Mouse (Mus musculus): Measurements from ENCODE around the gene Mab21l3.
"Not testable (repeated sequence)": the region's sequence is repeated elsewhere in the genome, so short reads cannot be mapped to it uniquely, and the experiment has no call there.

Gene Mab21l3

DNA sequence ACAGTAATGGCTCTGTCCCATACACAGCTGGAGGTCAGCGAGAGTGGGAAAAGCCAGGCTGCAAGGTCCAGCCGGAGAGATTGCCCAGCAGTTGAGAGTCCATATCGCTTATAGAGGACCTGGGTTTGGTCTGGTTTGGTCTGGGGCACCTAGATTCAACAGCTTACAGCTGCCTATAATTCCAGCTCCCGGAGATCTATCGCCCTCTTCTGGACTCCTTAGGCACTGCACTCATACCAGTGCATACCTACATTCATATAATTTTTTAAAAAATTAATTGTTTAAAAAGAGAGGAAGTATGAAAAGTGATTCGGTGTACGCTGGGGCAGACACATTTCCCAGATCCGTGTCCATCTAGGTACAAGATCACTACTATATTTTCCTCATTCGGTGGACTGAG lies 9.4 kb downstream of the Mab21l3 start:
- DNase-seq (ENCODE audit: low spot score), result no peak

DNA sequence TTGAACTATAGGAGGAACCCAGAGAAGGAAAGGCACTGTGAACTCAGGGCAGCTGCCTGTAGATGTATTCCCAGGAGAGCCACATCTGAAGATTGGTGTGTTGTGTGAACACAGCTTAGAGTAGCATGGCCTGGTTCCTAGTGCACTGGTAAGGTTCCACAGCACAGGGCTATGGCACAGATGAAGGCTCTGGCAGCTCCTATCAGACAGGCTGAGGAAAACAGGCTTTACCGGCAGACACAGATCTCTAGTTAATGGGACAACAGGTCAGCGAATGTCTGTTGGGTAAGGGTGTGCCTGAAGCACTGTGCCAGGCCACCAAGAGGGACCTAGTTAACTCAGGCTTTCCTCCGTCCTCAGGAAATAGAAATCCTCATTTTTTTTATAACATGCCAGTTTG lies 11.8 kb downstream of the Mab21l3 start:
- DNase-seq (ENCODE audit: low spot score), result no peak

DNA sequence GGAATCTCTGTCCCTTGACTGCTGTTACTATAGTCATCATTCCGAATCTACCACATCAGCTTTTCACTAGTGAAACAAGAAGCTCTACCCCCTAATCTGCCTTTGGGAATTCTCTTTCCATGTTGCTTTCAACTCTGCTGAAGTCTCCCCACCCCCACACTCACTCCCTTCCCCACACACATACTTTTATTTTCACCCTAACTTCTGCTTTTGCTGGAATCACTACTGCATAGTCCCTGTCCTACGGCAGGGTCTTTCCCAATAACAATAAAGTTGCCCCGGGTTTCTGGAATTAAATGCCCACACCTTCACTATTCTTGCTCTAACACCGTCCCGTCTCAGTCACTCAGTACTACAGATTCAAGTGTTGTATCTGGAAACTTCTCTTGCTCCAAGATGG lies 12.2 kb downstream of the Mab21l3 start:
- DNase-seq (ENCODE audit: low spot score), result no peak

DNA sequence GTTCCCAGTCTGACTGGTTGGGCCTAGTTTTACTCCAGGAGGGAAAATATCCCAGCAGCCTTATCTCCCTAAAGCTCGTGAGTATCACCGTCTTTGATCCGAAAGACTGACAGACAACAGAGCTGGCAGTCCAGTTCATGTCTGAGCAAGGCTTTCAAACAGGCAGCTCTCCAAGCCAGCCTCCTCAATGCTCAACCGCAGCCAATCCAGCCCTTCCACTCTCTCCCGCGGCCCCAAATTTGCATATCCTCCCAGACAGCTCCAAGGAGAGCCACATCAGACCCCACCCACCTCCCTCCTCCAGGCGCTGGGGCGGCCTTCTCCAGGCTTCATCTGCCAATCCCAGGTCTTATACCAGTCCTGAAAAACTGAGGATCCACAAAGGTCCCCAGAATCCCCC lies 12.7 kb downstream of the Mab21l3 start:
- no peak for DNase-seq (ENCODE audit: low spot score)

DNA sequence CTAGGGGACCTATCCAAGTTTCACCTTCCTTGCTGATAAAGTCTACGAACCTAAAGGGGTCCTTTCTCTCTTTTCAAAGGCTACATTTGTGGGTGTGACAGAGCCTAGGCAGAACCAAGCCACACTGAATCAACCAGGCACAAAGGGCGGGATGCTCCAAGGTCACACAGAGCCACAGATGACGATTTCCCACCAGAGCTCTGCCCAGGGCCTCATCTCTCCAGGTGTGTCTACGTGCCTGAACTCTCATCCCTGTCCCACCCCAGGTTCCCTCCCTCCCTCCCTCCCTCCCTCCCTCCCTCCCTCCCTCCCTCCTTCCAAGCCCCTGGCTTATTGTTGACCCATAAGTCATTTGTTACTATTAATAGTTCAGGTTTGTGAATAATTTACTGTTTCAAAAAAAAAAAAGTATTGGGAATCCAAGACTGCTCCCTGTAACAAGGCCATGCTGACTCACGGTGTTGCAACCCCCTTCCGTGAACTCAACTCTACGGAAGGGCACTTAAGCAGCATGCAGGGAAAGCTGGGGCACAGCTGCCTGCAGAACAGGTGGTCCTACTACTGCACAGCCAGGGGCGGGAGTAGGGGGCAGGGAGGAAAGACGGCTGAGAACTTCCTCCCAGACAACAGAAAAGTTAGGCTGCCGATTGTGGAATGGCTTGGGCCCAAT lies 17.4 kb downstream of the Mab21l3 start:
- no peak for DNase-seq (ENCODE audit: low spot score)

DNA sequence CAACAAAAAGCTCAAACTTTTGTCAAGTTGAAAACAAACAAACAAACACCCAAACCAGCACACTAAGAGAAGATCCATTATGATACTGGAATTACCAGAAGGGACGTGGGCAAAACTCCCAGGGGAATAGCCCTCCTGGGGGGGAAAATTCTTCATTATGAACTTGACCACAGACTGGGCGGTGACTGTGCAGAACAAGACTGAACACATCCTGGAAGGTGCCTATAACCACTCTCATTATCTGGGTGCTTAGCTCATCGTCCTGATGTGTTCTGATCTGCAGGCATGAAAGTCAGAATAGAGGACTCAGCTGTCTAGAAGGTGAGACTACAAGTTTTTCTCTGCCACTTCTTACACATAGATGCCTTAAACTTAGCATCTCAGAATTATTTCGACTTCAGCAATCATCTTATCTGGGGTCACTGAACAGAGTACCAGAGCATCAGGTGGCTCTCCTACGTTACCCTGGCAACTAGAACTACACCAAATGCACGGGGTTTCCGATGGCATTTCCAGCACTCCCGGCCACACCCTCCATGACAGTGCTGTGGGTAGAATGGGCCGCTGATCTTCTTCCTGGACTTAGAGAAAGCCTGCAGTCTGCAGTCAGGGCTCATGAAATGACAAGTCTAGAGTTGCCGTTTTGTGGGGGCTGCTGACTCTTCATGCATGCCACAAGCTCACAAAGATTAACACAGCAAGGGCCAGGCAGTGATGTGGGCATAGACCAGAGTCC lies 18.7 kb downstream of the Mab21l3 start:
- DNase-seq (ENCODE audit: low spot score), result no peak

DNA sequence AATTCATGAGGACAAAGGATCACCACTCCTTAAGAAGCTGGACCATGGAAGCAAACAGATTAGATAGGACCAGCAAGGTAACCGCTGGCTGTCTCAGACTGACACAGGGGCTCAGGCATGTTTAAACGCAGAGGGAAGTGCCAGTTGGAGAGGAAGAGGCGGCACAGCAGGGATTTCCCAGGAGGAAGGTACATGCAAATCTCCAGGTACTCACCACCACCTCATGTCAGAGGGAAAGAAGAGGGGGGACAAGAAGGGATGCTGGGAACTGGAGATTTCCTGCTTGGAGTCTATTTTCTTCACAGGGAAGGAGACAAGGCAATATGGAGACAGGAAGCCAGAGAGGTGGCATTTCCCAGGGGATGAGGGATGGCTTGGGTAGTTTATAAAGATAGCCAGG lies 20.2 kb downstream of the Mab21l3 start:
- DNase-seq (ENCODE audit: low spot score), result no peak

DNA sequence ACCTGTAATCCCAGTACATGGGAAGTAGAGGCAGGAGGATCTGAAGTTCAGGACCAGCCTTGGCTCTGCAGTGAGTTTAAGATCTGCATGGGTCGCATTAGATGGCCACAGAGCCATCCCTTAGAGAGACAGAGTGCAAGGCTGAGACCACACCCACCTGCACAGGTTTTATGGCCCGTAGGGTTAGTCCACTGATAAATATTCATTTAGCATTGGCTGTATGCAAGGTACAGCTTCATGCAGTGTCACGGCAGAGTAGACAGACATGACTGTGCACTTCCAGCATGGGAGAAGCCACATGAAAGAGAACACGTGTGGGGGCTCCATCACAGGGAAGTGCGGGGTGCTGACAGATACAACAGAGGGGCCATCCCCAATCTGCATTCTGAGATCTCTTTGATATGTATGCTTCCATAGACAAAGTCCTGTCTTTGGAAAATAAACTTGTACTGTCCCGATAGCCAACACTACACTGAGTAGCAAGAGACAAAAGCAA lies 21.5 kb downstream of the Mab21l3 start:
- DNase-seq (ENCODE audit: low spot score), result no peak

DNA sequence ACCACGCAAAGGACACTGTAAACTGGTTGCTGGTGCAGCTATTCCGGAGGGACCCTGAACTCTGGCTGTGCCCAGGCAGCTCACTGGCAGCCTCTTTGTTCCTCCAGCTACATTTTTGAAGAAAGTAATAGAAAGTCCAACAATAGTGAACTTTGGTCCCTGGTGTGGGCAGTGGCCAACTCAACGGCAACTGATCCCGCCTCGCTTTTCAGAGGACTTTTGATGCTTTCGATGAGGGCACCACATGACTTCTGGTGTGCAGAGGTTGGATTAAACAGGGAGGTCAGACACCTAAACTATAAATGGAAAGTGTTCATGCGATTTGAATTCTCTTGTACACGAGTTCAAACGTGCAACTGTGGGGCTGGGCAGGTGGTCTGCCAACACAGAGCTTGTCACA lies 24.4 kb downstream of the Mab21l3 start:
- DNase-seq (ENCODE audit: low spot score), result no peak

DNA sequence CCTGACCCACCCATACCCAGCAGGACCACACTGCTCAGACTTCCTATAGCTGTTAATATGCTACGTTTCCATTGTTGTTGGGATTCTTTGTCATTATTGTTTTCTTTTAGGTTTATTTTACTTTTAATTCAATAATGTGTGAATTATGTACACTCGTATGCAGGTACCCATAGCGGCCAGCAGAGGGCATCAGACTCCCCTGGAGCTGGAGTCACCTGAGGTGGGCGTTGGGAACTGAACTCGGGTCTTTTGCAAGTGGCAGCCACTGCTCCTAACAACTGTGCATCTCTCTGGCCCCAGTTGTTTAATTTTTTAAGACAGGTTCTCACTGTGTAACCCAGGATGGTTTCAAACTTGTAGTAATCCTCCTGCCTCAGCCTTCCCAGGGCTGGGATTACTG lies 26.7 kb downstream of the Mab21l3 start:
- DNase-seq (ENCODE audit: low spot score), result no peak

DNA sequence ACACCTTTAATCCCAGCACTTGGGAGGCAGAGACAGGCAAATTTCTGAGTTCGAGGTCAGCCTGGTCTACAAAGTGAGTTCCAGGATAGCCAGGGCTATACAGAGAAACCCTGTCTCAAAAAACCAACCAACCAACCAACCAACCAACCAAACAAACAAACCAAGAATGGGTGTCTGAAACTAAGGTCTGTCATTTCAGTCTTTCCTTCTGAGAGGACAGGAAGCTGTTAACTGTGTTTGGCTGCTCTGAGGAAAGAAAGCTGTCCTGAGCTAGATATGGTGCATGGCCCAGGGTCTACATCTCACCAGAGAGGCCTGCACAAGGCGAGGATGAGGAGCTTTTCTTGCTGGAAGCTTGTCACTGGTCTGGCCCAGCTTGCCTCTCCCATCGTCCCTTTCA lies 28.1 kb downstream of the Mab21l3 start:
- DNase-seq (ENCODE audit: low spot score), result not testable (repeated sequence)

DNA sequence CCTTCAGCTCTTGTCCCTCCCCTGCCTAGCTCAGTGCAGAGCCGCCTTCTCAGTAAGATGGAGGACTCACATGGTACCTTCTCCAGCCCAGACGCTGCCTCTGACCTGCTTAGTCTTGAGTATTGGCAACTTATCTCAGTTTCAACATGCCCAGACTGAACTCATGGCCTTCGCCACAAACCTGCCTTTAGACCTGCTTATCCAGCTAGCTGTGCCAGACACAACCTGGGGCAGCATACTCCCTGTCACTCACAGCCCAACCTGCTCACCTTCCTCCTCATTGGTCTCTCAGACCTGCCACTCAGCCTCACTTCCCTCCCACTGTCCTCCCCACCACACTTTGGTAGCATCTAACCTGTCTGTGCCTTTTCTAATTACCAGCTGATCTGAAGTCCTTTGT lies 32.8 kb downstream of the Mab21l3 start:
- DNase-seq (ENCODE audit: low spot score), result no peak

DNA sequence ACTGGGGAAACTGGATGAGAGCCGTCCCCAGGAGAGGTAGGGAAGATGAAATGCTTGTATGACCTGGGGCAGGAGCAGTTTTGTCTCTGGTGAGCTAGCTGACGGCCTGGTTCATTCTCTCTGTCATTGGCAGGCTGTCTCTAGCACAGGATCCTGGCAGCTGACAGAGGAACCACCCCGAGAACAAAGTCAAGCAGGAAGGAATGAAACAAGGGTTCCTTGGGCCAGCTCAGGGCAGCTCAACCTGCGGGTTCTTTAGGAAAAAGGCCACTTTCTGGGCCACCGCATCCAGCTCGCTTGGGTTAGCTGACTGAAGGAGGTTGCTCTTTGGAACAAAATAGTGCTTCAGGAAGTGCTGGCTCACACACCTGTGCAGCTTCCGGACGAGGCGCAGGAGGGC lies 34.0 kb downstream of the Mab21l3 start:
- no peak for DNase-seq (ENCODE audit: low spot score)

DNA sequence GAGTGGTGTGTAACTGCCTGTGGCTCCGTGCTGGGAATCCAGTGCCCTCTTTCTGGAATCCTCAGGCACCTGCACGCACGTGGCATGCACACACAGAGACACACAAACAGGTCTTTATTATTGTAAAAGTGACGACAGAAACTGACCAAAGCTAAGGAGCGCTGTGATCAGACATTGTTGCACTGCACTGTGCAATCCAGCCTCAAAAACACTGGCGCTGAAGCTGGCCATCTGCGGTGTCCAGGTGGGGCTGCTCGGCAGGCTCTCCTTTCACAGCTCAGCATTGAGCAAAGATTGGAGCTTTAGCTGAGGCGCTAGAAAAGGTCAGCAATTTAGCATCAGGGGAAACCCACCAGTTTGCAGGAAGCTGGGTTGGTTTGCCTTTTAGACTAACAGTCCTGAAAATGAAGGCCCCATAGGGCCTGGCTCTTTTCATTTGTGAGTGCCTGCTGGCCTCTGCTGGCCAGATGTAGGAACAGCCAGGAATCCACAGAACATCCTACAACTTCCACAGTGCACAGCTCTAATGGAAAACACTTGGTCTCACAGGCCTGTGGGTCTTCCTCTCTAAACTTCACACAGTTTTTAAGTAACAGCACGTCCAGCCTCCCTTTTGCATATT lies 36.3 kb downstream of the Mab21l3 start:
- no peak for DNase-seq (ENCODE audit: low spot score)

DNA sequence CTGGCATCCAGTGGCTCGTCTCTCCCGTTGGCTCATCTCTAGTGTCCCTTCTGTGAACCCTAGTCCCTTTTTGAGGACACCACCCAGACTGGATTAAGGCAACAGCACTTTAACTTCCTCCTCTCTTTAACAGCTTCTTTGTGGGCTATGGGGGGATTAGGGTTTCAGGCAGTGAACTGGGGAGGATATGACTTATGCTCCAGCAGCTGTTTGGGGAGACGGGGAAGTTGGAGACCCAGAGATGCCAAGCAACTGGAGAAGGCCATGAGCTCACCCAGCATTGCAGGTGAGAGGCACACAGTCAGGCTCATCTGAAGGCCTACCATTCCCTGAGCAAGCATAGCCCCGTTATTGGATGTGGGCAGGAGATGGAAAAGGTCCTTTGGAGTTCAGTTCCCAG lies 36.8 kb downstream of the Mab21l3 start:
- DNase-seq (ENCODE audit: low spot score), result no peak

DNA sequence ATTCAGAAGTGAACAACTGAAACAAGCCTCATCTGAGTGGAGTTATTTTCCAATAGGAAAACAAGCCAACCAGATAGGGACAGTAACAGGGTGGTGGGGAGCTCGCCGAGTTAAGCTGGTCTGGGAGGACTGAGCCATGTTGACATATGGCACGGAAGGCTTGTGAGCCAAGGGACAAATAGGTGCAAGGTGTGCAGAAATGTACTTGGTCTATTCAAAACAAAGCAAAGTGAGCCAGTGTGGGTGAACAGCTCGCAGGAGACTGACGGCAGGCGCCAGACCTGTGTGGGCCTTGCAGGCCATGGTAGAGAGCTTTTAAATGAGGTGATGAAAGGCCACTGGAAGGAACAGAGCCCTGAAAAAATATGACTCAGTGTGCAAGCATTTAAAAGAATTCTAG lies 41.1 kb downstream of the Mab21l3 start:
- DNase-seq (ENCODE audit: low spot score), result no peak

DNA sequence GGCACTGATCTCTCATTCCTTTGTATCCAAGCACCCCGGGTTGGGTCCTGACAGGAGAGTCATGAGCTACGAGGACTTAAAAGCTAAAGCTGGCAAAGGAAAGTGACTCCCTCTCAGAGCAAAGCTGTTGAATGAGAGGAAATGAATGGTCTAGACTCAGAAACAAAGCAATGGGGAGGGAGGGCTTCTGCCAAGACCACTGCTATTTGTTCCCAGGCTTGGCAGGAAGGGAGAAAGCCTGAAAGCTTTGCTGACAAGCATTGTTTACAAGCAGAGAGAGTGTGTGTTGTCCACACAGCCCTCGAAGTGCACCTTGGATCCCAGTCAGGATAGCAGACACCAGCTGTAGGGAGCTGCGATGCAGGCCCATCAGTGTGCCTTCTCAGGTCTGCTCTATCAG lies 41.8 kb downstream of the Mab21l3 start:
- no peak for DNase-seq (ENCODE audit: low spot score)

DNA sequence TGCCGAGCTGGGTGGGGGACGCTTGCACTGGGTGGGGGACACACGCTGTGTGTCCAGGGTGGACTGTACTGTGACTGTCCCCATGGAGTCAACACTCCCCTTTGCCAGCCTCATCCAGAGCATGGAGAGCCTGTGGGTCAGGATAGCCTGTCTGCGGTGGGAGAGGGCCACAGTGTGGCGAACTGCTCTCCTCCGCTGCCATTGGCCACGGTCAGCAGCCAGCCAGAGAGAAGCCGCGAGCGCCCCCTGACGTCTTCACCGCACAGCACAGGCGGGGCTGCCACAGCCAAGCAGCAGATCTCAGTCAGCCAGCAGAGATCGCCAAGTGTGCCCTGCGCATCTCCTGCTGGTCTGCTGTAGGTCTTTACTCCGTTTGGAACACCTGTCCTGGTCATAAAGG lies 42.6 kb downstream of the Mab21l3 start:
- DNase-seq (ENCODE audit: low spot score), result peak; percentile 26

DNA sequence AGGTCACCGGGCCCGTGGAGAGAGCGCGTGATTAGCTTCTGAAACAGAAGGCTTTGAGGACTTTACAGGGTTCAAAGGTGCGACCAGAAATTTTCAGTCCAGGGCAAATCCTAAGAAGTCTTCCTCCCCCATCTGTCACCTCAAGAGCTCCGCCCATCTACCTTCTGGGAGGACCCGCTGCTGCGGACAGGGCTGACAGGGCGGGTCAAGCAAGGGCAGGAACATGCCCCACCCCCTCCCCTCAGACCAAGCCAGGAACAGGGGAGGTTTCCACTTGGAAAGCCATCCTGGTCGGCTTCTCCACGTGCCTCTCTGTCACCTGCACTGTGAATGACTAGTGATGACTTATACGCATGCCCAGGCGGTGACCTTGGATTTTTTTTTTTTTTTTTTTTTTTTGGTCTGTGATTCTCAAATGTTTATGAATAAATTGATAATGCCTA lies 43.2 kb downstream of the Mab21l3 start:
- no peak for DNase-seq (ENCODE audit: low spot score)

DNA sequence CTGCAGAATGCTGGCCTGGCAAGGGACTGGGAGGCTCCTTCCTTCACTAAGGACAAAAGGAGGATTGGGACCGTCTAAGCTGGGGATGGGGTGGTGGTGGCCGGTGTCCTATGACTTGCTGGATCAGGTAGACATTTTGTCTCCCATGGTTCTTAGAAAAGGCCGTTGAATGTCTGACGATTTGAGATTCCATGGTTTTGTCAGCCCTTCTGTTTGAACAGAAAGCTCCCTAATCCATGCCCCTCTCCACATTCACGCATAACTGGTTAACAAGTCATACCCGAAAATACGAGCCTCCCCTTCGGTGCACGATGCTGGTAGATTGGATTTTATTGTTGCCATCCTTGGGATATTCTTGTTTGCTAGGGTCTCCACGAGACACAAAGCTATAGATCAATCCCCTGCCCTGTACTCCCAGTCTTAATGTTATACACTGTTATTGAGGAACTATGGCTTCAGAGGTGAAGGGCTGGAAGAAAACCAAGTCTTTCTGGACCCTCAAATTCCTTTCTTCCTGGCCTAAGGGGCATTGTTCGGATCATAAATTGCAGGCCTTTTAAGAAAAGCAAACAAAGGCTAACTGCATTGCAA lies 43.7 kb downstream of the Mab21l3 start:
- DNase-seq (ENCODE audit: low spot score), result no peak

DNA sequence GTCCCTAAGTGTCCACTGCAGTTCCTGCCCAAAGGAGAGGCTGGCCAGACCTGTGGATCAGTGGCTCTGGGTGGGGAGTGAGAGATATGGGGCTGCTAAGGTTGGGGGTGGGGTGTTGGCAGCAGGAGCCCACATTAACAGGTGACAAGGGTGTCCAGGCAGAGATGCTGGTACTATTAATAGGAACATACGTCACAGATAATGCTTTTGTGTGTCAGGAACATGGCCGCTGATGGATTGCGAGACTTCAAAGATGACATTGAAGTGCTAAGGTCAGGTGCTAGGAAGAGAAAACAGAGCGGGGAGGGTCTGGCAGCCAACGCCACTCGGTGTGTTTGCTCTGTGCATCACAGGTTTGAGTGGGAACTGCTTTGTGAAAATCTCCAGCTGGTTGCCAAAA lies 44.4 kb downstream of the Mab21l3 start:
- DNase-seq (ENCODE audit: low spot score), result no peak

DNA sequence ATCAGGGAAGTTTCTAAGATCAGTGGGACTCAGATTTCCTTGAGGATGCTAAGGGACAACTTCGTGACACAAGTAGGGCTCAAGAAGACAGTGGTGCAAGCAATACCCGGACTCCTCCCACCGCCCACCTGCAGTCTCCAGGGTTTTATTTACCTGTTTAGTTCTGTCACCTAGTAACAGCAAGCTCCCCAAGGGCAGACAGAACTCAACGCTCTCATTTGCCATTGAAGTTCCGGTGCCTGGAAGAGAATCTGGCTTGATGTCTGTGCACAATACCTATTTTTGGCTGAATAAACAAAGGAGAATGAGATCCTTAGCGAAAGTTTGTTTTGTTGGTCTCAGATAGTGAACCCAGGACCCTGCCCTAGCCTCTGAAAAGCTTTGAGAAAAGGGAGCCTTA lies 45.0 kb downstream of the Mab21l3 start:
- no peak for DNase-seq (ENCODE audit: low spot score)

DNA sequence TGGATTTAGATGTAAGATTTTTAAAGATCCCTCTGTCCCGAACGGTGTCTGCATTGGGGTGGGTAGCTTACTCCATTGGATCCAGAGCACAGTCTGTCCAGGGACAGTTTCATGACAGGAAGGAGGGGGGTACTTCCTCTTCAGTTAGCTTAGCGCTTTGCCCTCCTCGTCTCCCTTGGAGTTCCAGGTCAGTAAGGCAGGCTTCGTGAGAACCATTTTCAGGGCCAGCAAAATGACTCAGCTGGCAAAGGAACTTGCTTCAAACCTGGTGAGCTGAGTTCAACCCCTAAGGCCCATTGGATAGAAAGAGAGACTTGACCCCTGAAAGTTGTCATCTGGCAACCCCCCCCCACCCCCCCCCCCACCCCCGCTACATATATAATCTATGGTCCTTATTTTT lies 46.0 kb downstream of the Mab21l3 start:
- no peak for DNase-seq (ENCODE audit: low spot score)
